Mouse (Mus musculus): ENCODE measurements around the gene Snapc1. TPM values are rescaled to one million over a fixed set of nuclear protein-coding genes. Genes with fewer than 3 reads are reported as not detected.

Gene Snapc1
- total RNA-seq (2023): 12.5 and 20.1 TPM in 2 replicates

DNA sequence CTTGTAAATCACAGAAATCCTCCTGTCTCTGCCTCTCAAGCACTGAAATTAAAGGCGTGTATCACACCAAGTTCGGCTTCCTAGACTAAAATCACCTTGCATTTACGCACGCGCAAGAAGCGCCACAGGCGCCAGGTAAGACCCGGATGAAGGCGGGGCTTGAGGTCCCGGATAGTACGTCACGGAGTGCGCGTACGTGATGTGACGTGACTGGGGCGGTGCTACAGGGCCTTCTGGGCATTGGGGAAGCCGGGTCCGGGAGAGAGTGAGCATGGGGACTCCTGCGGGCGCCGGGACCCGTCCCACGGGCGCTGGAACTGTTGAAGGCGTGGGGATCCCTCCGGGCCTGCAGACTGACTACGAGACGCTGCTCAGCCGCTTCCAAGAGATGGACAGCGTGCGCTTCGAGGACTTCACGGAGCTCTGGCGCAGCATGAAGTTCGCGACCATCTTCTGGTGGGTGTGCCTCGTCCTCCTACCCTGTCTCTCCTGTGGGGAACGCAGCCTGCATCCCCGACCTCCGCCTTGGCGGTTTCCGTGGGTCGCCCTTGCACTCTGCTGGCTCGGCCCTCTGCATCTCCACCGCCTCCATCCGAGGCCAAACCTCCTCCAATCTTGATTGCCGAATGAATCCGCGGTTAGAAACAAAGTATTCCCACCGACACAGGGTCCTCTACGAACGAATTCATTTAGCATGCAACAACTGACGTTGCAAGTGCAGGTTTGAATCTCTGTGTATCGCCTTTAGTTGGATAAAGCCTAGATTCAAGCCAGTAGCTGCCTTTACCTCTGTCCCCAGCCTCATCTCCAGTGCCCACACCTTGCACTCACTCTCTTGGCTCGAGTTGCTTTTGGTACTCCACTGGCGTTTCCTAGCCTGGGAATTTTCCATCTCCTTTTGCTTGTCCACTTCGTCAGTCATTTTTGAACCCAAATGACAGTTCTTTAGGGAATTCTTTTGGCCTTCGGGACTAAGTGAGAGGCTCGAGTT is at the start of gene Snapc1:
TSS of gene Snapc1 (plus strand) at position 191 of the 991 bp plus-strand sequence.

DNA sequence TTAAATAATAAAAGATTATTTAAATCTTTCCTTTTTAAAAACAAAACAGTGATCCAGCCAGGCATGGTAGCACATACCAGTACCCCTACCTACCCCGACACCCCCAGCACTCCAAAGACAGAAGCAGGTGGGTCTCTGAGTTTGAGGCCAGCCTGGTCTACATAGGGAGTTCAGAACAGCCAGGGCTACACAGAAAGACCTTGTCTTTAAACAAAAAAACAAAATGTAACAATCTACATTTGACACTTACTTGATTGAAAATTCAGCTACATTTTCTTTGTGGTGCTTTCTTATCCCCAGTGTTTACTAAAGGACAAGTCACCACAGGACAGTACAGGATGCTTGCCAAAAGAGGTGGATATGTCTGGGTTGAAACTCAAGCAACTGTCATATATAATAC is 26.9 kb upstream of the Snapc1 start, which contains the start of gene Gm49321:
TSS of gene Gm49321 (plus strand) at position 301 of the 400 bp plus-strand sequence.

DNA sequence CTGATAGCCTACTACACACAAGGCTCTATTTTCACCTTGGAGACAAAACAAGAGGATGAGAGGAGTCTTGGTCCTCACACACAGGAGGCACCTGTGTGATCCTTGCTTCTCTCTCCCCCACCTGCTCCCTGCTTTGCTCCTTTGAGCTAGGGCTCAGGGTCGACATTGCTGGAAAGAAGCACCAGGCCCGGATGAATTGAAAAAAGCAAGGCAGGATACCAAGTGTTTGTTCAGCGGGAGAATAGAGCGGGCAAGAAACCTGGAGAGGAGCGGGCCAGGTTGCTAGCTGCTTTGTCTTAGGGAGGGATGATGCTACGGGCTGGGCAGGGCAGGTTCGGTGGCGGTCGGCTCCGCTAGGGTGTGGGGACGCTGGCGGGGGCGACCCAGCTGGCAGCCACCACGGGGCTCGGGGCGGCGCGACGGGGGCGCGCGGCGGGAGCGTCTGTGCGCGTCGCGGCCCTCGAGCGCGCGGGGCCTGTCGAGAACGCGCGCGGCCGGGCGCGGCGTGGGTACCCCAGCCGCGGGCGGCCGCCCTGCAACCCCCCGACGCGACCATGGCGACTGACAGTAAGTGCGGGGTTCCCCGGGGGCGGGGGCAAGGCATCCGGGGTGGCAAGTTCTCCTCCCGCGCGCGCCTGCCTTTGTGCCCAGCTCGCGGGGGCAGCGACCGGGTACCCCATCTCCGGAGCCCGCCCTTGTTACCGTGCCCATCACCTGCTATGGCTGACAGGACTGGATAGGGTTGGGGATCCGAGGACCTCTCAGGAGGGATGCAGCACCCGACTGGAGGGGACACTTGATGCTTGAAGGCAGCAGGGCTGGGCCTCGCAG is 33.2 kb downstream of the Snapc1 start, which contains the start of gene Syt16:
TSS of gene Syt16 (plus strand) at position 365 of the 831 bp plus-strand sequence.

Other genes with a start within 250 kb of the Snapc1 start
- 97.8 and 137 TPM in 2 replicates for gene Hif1a, start 63.1 kb upstream of the Snapc1 start, total RNA-seq (2023)
- 3.1 and 8.7 TPM in 2 replicates for gene Gm49321, start 26.8 kb upstream of the Snapc1 start, total RNA-seq (2023)
- not detected in 2 replicates for gene Syt16, start 33.2 kb downstream of the Snapc1 start, total RNA-seq (2023)

Measured in neutrophil, adult 65 days (primary cell).